Mouse (Mus musculus) G1E-ER4 (cell line): ENCODE data around the gene Msn. TPM values are rescaled to one million over a fixed set of nuclear protein-coding genes. Genes with fewer than 3 reads are reported as not detected.
A peak's percentile ranks its signal among the peaks of the same experiment; 100 is the strongest.

ENCODE experiments used
- GATA1 ChIP-seq: IDR thresholded peaks from one replicate; pipeline ENCODE4 v1.8.0; 2012; ENCODE audit warnings: low read length, inconsistent platforms
- polyA plus RNA-seq: library from polyadenylated mRNA; stranded (reverse); fragments of >175 nt; gene quantifications from 2 replicates; pipeline ENCODE4 v1.2.3, GENCODE M21; 2012

Gene Msn
- polyA plus RNA-seq, 1 experiment = 22.6 TPM

DNA sequence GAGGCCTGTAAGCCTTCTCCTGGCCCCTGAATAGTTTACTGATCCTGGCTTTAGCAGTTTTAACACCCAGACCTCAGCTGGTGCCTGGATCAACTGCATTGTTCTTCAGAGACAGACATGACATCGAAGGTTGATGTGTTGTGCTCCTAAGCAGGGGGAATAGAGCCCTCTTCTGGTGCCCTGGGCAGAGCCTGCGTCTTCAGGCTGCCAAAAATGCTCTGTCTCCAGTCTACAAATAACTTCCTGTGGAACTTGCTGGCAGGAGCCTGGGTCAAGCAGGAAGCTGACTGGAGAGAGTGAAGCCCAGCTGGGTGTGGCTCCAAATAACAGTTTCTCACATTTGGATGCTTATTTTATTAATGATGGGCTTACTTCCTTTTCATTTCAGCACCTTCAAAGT lies 37.4 kb downstream of the Msn start:
- TF ChIP-seq GATA1 = no peak

DNA sequence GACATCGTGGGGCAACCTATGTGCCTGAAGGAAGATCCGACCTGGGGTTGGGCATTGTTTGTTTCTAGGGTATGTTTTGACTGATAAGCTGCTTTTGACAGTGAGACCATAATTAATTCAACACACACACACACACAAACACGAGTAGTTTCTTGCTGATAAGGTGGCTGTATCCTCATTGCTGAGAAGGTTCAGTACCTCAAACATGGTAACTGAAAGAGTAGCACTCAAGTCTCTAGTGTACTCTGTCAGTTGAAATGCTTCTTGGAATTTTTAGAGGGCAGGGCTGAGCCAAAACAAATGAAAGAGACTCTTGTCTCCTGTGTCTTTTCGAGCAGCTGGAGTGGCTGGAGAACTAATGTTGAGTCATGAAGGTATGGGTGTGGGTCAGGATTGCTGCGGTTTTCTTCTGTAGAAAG lies 38.4 kb downstream of the Msn start:
- TF ChIP-seq GATA1 = peak; percentile 16

DNA sequence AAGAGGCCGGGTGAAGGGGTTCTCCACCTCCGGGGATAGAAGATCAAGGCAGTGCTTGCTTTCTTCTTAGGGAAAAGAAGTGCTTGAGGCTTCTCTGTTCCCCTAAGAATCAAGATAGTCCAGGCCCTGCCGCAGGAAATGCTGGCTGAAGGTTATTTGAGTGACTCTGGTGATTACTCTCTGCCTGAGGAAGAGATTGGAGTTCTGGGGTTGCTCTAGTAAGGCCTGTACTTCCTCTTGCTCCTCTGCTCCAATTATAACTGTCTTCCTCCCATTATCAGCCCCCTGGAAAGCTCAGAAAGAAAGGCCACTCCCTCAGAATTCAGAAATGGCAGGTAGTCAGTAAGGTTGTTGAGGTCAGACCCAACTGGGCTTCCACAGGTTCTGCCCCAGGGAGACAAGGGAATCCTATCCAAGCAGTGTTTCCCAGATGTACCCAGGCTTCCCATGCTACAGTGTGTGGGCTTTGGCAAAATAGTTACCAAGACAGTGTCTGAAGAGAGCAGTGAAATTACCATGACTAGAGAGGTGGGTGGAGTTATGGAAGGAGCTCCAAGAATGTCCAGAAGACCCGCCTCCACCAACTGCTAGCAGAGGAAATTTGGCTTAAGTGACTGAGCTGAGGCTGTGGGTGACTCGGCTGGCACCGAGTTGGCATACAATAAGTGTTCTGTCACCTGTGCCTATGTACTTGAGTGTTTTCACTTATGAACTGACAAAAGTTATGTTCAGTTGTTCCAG lies 39.2 kb downstream of the Msn start:
- TF ChIP-seq GATA1 = no peak

DNA sequence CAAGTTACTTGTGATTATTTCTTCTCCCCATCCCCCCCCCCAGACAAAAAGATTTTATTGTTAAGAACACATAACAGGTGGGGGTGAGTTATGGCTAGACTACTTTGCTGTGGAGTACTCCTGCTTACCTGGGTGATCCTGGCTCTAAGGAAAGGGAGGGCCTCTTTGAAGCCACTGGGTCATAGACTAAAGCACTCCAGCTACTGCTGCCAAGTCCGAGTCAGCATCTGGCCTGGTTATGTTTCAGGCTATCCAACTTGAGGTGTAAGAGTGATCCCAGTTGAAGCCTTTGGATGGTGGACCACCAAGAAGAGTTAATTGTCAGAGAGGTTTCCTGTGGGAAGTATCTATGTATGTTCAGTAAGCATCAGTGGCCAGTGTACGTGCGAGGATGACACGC lies 39.7 kb downstream of the Msn start:
- no peak for TF ChIP-seq GATA1

DNA sequence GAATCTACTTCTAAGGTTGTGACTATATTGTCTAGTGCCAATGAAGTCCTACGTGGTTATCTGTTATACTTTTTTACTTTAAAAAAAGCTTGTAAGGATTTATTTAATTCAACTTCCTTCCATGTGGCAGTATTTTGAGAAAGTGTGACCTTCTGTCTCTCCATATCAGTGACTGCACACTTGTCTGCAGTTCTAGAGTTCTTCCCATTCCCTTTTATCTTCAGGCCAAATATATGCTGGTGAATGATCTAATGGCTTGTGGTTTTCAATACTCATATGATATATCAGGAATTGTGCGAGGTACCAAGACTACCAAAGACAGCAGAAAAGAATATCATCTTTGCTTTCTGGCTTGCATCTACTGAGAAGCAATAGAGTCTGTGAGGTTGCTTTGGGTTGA lies 43.4 kb downstream of the Msn start:
- peak; percentile 71 for TF ChIP-seq GATA1

DNA sequence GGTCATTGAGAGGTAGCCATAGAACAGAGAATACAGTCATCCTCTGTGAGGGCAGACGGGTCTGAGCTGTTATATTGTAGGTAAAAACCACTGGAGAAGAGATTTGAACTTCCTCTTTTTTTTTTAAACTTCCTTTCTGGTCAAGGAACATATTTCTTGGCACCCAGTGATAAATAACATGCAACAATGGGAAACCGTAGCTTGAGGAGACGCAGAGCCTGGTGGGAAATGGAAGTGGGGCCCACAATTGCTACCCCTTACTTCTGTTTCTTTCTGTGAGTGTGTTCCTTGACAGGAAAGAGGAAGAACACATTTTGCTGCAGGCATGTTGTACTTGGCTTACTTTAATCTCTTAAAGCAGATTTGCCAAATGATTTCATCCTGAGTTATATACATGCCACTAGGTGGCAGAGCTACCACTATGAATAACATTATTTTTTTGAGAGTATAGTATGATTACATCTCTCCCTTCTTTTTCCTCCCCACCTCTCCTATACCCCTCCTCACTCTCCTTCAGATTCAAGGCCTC lies 49.2 kb downstream of the Msn start:
- TF ChIP-seq GATA1 = no peak

DNA sequence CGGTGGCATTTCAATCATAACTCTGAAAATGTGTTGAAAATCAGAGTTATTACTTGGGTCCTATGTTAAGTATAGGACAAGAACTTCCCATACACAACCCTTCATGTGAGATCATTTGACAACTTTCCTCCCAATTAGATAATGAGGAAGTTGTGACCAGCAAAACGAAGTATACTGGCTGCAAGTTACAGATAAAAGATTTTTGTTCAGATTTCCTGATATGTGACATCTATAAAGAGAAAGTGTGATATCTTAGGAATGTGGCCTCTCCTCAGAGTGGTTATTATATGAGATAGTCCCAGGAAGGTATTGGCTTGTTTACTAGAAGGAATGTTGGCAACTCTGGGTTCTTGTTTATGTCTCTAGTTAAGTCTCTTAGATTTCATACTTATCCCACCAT lies 52.4 kb downstream of the Msn start:
- peak; percentile 33 for TF ChIP-seq GATA1

DNA sequence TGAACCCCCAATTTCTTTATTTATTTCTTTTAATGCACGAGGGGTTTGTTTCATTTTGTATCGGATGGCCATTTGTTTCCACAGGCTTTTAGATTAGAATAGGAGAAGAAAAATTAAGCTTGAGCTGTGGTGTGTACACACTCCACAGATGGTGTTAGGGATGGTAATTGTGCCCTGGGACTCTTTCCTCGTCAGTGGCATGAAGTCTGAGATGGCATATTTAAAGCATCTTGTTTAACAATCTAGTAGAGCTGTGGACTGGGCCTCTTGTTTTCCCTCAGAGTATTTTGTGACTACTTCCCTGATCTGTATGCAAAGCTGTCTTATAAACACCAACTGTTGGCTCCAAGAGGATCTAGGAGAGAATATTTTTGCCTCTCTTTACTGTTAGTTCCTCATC lies 57.5 kb downstream of the Msn start:
- TF ChIP-seq GATA1 = no peak

DNA sequence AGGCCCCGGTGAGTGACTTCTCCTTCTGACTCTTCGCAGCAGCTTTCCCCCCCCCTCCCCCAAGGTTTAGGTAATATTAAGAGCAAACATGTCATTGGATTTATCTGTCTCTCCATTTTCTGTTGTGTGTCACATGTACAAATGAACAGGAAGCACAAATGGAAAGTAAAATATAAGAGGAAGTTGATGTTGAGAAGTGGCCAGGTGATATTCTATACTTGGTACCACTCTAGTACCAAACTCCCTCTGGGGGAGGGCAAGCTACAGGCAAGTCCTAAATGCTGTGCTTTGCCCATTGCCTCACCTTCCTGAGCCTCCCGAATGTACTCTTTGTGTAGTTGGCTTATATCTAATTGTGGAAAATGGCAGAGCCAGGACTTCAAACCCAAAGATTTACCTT lies 62.1 kb downstream of the Msn start:
- no peak for TF ChIP-seq GATA1

DNA sequence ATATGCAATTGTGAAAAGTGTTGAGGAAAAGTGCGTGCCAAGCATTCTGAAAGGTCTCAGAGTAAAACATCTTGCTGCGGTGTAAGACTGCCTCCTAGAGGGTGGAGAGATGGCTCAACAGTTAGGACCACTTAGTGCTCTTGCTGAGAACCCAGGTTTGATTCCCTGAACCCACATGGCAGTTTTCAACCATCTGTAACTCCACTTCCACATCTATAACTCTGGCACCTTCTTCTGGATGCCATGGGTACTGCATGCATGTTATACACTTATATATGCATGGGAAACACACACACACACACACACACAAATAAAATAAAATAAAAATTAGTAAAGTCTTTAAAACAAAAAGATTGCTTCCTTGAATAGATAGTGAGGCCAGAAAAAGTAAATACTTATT lies 66.7 kb downstream of the Msn start:
- TF ChIP-seq GATA1 = no peak

DNA sequence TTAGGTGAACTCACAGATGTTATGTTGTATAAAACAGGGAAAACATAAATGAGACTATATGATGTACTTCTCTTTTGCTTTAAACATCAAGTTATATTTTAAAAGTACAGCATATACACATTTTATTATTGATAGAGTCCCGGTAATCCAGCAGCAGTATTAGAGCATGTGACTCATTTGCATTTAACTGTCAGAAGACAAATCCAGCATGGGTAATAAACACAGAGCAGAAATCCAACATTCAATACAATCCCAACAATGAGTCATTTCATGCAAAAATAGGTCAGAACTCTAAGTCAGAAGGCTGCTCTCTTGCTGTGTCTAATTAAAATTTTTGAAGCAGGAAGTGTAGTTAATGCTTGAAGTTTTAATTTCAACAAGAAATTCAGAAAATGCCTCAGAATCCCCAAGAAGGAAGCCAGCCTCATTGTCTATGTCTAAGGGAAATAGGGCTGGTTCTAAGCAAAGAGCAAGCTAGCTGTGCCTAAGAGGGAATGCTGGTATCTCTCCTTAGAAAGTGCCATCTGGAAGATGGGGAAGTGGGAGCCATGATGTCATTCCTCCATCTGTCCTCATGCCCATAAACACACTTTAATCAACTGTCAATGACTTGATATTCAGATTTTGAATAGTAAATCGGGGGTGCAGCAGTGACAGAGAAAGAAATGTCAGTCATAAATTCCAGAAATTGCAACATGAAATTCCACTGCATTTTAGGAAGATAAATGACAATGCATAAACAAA lies 76.0 kb downstream of the Msn start:
- no peak for TF ChIP-seq GATA1

DNA sequence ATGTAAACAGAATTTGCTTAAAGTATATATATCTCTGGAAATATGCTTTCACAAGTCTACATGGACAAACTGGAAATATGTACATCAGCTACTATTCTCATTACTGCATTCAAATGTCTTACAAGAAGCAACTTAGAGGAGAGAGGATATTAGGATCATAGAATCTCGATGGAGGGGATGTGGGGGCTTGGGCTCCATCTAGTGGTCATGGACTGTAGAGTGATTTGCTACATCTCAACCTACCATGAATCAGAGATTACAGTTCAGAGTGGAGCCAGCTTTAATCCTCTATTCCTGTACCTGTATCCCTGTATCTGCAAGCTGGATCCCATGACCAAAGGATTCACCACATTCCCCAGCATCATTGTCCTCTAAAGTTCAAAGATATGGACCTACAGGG lies 82.6 kb downstream of the Msn start:
- no peak for TF ChIP-seq GATA1

DNA sequence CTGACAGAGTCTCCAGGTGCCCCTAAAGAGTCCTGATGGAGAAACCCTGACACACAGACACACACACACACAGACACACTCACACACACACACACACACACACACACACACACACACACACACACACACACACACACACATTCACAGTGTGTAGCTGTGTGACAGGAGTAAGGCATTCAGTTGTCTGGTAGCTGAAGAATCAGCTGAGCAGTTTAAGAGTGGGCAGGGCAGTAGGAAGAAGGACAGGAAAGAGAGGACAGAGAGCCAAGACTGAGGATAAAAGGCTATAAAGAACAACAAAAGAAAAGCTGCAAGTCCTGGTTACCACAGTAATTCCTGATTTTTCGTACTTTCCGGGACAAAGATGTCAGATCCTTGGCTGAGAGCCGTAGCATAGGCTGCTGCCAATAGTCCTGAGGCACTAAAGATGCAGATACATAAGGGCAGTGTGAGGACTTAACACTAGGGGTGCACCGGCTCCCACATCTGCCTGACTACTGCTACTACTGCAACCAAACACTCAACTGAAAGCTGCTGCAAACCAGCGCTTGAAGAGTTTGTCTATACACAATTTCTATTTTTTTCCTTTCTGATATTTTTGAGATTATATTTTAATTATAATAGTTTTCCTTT lies 88.4 kb downstream of the Msn start:
- no peak for TF ChIP-seq GATA1

DNA sequence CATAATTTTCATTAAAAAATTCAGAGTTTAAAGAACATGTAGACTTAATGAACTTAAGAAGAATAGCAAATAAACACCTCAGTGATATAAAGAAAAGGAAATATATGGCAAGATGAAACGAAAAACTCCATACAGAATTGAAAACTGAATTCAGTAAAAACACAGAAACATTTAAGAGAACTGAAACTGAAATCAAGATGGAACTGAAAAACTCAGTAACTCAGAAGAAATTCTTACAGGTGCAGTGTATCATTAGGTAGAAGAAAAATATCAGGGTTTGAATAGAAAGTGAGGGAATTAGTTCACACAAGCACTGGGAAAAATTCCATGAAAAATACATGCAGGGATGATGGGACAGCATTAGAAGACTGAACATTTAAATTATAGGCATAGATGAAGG lies 111.0 kb downstream of the Msn start:
- TF ChIP-seq GATA1 = no peak

DNA sequence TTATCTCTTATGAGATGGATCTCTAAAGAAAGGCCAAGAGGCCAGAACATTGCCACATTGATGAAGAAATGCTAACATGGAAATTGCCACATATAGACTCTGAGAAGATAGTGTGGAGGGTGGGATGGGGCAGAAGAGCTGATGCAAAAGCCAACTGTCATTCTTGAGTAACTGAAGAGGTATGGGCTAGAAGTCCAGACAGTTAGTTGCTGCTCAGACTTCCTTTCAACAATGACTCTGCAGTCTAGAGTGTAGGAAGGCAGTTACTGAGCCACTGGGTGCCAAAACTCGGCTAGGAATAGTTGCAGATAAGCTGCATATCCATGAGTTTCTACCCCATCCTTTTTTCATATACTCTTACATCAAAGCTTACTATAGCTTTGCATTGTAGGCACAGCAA lies 122.2 kb downstream of the Msn start:
- TF ChIP-seq GATA1 = no peak

Other genes starting within 250 kb of the Msn start
- 21.4 and 21.9 TPM in 2 replicates for gene Las1l, start 139.1 kb upstream of the Msn start, polyA plus RNA-seq
- gene Vsig4, start 197.4 kb downstream of the Msn start, polyA plus RNA-seq = not detected in 2 replicates